Mouse (Mus musculus) forebrain, postnatal 0 days (tissue): ENCODE results near the gene Diaph2. TPM values are rescaled to one million over a fixed set of nuclear protein-coding genes. Genes with fewer than 3 reads are reported as not detected.
A peak's percentile ranks its signal among the peaks of the same experiment; 100 is the strongest.
"Not testable (repeated sequence)": the region's sequence is repeated elsewhere in the genome, so short reads cannot be mapped to it uniquely, and the experiment has no call there.

Experiments
- ATAC-seq: fragments of 200-750 bp; cut with Nextera tagmentation; 2 replicates; pipeline ENCODE4 v1.8.0; 2017; ENCODE audit warnings: mild to moderate bottlenecking, moderate library complexity
- DNase-seq: peaks from one replicate; pipeline ENCODE4 v3.0.0-alpha.2; 2015
- H3K27ac ChIP-seq: fragments of 300-500 bp; sonication (generic); 2 replicates; pipeline ENCODE4 v1.5.1; 2014; ENCODE audit warnings: low read depth, mild to moderate bottlenecking, antibody characterized with exemption, low read length, moderate library complexity, mixed read lengths
- H3K27me3 ChIP-seq: fragments of 300-500 bp; sonication (generic); 2 replicates; pipeline ENCODE4 v1.6.1; 2014; ENCODE audit warnings: mild to moderate bottlenecking, low read length, mixed read lengths; ENCODE audit not compliant: insufficient read depth
- H3K36me3 ChIP-seq: fragments of 300-500 bp; sonication (generic); 2 replicates; pipeline ENCODE4 v1.6.1; 2014; ENCODE audit warnings: mild to moderate bottlenecking, moderate library complexity; ENCODE audit not compliant: insufficient read depth
- H3K4me1 ChIP-seq: fragments of 300-500 bp; sonication (generic); 2 replicates; pipeline ENCODE4 v1.6.1; 2014; ENCODE audit warnings: antibody characterized with exemption; ENCODE audit not compliant: insufficient read depth
- H3K4me2 ChIP-seq: fragments of 300-500 bp; sonication (generic); 2 replicates; pipeline ENCODE4 v1.6.1; 2014; ENCODE audit warnings: low read depth, mild to moderate bottlenecking, moderate library complexity
- H3K4me3 ChIP-seq: fragments of 300-500 bp; sonication (generic); 2 replicates; pipeline ENCODE4 v1.5.1; 2014; ENCODE audit warnings: low read depth, low read length, mixed read lengths
- H3K9ac ChIP-seq: fragments of 300-500 bp; sonication (generic); 2 replicates; pipeline ENCODE4 v1.6.1; 2014; ENCODE audit warnings: mild to moderate bottlenecking
- H3K9me3 ChIP-seq: fragments of 300-500 bp; sonication (generic); 2 replicates; pipeline ENCODE4 v1.6.1; 2016; ENCODE audit warnings: low read length
- CTCF ChIP-seq: sonication (generic); IDR thresholded peaks from 2 replicates; pipeline ENCODE4 v1.5.1; 2016; ENCODE audit warnings: antibody characterized with exemption, control low read depth, low read depth
- WGBS: fragments of 180-500 bp; shearing (Covaris S2); extraction: QIAGEN DNeasy Blood & Tissue Kit; methylation state at CpG from one replicate; pipeline ENCODE4 v1.1.7; 2014; 5-methylcytosine and 5-hydroxymethylcytosine counted together
- polyA plus RNA-seq: library from polyadenylated mRNA; unstranded; fragments of >200 nt; fragmentation: Nextera tagmentation; extraction: Ambion mirVana; gene quantifications from 2 replicates; pipeline ENCODE4 v1.2.1, GENCODE M21; 2015
- total RNA-seq: library from RNA; depleted of rRNA; stranded (reverse); fragments of >200 nt; gene quantifications from 2 replicates; pipeline ENCODE4 v1.2.3, GENCODE M21; 2014

Diaph2 gene
- total and polyA plus RNA-seq, 2 experiments from 2014 or later = 4.2 to 4.7 TPM

DNA sequence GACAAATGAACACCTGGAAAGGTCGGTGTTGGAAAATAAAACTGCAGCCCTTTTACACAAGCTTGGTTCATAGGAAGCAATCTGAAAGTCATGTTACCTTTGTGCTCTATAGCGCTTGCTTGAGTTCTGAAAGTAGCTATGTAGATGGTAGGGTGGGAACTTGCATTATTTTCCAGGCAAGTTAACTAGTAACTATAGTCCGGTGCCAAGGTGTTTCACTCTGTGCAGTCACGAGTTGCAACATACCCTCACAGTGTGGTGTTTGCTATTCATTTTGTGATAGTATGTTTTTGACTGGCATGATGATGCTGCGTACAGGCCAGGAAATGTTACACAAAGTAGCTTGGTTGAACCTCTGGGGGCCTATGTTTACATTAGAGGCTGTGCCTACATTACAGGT is 34.5 kb downstream of the Diaph2 start:
- Histone ChIP-seq H3K9me3 (no peaks in the 10 kb centered on the region), H3K4me1 (no peaks in the 10 kb centered on the region), H3K4me2 (no peak overlapping the region), H3K4me3 (no peak overlapping the region), H3K9ac (no peak overlapping the region), H3K27ac (no peak overlapping the region), H3K36me3 (no peaks in the 10 kb centered on the region), H3K27me3 (no peaks in the 10 kb centered on the region)
- ATAC-seq = no peak
- 88% methylated on average over 5 of the region's 5 CpGs for WGBS
- TF ChIP-seq CTCF = no peak
- no peak for DNase-seq

DNA sequence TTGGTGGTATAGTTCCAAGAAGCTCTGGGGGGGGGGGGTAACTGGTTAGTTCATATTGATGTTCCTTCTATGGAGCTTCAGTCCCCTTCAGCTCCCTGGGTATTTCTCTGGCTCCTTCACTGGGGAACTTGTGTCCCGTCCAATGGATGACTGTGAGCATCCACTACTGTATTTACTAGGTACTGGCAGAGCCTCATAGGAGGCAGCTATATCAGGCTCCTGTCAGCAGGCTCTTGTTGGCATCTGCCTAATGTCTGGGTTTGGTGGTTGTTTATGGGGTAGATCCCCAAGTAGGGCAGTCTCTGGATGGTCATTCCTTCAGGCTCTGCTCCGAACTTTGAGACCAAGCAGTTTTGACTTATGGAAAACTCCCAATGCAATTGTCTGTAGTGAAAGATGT is 50.4 kb downstream of the Diaph2 start:
- not testable (repeated sequence) for H3K9me3 ChIP-seq, DNase-seq, H3K27me3 ChIP-seq, ATAC-seq, H3K27ac ChIP-seq, H3K4me3 ChIP-seq, H3K4me1 ChIP-seq, H3K36me3 ChIP-seq, H3K9ac ChIP-seq, H3K4me2 ChIP-seq
- 92% methylated on average over 2 of the region's 2 CpGs for WGBS

GRCm38 (mm10) chrX:129831903-129832302 is 82.4 kb downstream of the Diaph2 start:
- peak; percentile 60 for TF ChIP-seq CTCF
- DNase-seq (peak; percentile 42), ATAC-seq (no peak)
- 36% methylated on average over 2 of the region's 2 CpGs for WGBS
- H3K4me1 ChIP-seq = no peaks in the 10 kb centered on the region
- H3K9me3 ChIP-seq = no peaks in the 10 kb centered on the region
- H3K36me3 ChIP-seq = no peaks in the 10 kb centered on the region
- no peak overlapping the region for H3K9ac ChIP-seq
- H3K4me3 ChIP-seq = no peak overlapping the region
- H3K4me2 ChIP-seq = no peak overlapping the region
- H3K27me3 ChIP-seq = no peaks in the 10 kb centered on the region
- no peak overlapping the region for H3K27ac ChIP-seq

DNA sequence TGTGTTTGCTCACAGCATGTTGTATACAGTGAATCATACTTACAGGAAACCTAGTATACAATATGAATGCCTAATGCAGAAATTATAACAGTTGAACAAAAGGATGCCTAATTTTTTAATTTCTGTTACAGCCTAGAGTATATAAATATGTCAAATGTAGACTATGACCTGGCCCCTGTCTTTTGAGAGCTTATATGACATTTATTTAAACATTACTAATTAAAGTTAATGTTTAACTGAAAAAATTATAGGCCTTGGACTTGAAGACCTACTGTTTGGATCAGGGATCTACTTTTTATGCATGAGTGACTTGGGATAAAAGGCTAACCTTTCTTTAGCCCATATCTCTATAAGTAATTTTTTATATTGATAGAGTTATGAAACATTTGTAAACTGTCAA is 84.3 kb downstream of the Diaph2 start:
- no peaks in the 10 kb centered on the region for H3K4me1 ChIP-seq
- no peak overlapping the region for H3K27ac ChIP-seq
- no peak overlapping the region for H3K4me3 ChIP-seq
- no peaks in the 10 kb centered on the region for H3K9me3 ChIP-seq
- no peak for TF ChIP-seq CTCF
- no peaks in the 10 kb centered on the region for H3K27me3 ChIP-seq
- H3K4me2 ChIP-seq = no peak overlapping the region
- no peaks in the 10 kb centered on the region for H3K36me3 ChIP-seq
- DNase-seq = no peak
- no peak for ATAC-seq
- no peak overlapping the region for H3K9ac ChIP-seq

DNA sequence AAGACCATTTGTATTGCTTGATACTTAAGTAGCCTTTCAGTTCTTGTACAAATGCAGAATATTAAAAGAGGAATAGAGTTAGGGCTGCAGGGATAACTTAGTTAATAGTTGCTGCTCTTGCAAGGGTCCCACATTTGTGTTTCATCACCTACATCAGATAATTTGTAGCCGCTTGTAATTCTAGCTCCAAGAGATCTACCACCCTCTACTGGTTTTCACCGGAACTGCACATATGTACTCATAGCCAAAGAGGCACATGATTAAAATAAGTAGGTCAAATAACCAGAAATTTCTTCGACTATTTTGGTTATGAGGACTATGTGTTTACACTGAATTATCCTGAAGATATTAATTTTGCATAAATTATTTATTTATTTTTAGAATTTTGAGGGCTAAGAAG is 134.9 kb downstream of the Diaph2 start:
- Histone ChIP-seq H3K4me2 (no peak overlapping the region), H3K9me3 (no peaks in the 10 kb centered on the region), H3K9ac (no peak overlapping the region), H3K36me3 (no peaks in the 10 kb centered on the region), H3K4me1 (no peaks in the 10 kb centered on the region), H3K27ac (no peak overlapping the region), H3K4me3 (no peak overlapping the region), H3K27me3 (no peaks in the 10 kb centered on the region)
- peak; percentile 1 for DNase-seq
- no peak for ATAC-seq
- peak; percentile 21; the same call in 1 of the 2 replicates for TF ChIP-seq CTCF
- 32% methylated on average over 3 of the region's 3 CpGs for WGBS

GRCm38 (mm10) chrX:129925806-129926205 is 176.3 kb downstream of the Diaph2 start:
- ATAC-seq (no peak), DNase-seq (no peak)
- Histone ChIP-seq H3K4me1 (no peaks in the 10 kb centered on the region), H3K9me3 (no peaks in the 10 kb centered on the region), H3K36me3 (no peaks in the 10 kb centered on the region), H3K27ac (no peak overlapping the region), H3K9ac (no peak overlapping the region), H3K4me3 (no peak overlapping the region), H3K4me2 (no peak overlapping the region), H3K27me3 (no peaks in the 10 kb centered on the region)
- no peak for TF ChIP-seq CTCF
- 87% methylated on average over 2 of the region's 2 CpGs for whole genome bisulfite sequencing

- Histone ChIP-seq H3K4me3 (no peak overlapping the region), H3K9ac (no peak overlapping the region), H3K36me3 (no peaks in the 10 kb centered on the region), H3K4me2 (no peak overlapping the region), H3K27me3 (no peaks in the 10 kb centered on the region), H3K9me3 (no peaks in the 10 kb centered on the region), H3K4me1 (no peaks in the 10 kb centered on the region), H3K27ac (no peak overlapping the region)
- DNase-seq (peak; percentile 12), ATAC-seq (no peak)
- 46% methylated on average over 4 of the region's 4 CpGs for WGBS
- TF ChIP-seq CTCF = peak; percentile 15; the same call in 1 of the 2 replicates
Measured at GRCm38 (mm10) chrX:129974816-129975215, 225.3 kb downstream of the Diaph2 start.

DNA sequence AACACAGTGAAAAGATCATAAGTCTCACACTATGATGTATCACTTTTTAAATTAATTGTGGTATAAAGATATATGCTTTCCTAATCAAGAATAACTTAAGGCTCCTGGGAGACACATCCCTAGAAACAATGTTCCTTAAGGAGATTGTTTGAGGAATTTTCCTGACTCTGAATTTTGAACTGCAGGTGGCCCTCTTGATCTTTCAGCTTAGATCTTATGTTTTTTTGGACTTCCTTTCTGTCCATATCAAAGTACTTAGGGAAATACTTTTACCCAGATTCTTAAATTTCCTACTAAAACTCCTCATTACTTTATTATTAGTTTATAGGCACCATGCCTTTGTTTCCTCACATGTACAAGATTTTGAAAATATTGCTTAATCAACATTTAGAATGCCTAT is 258.7 kb downstream of the Diaph2 start:
- no peak for DNase-seq
- H3K9me3 ChIP-seq = no peaks in the 10 kb centered on the region
- no peak for TF ChIP-seq CTCF
- no peak overlapping the region for H3K4me2 ChIP-seq
- no peak overlapping the region for H3K9ac ChIP-seq
- H3K27me3 ChIP-seq = no peaks in the 10 kb centered on the region
- H3K27ac ChIP-seq = no peak overlapping the region
- H3K4me3 ChIP-seq = no peak overlapping the region
- no peak for ATAC-seq
- H3K36me3 ChIP-seq = no peaks in the 10 kb centered on the region
- H3K4me1 ChIP-seq = no peaks in the 10 kb centered on the region
